Mouse (Mus musculus) hindbrain, postnatal 0 days (tissue): ENCODE measurements at regions not wholly inside any gene's neighbourhood (a gene's known extent, or its start where the extent isn't known, plus 50 kb on each side); places are given as distances from the start of the nearest gene placed in this dataset.
"Not testable (repeated sequence)": the region's sequence is repeated elsewhere in the genome, so short reads cannot be mapped to it uniquely, and the experiment has no call there.

ENCODE experiments used
- ATAC-seq: fragments of 200-750 bp; cut with Nextera tagmentation; 2 replicates; pipeline ENCODE4 v1.8.0; 2017; ENCODE audit warnings: mild to moderate bottlenecking, moderate TSS enrichment, moderate library complexity
- DNase-seq: peaks from one replicate; pipeline ENCODE4 v3.0.0-alpha.2; 2015; ENCODE audit warnings: low spot score
- H3K27ac ChIP-seq: fragments of 300-500 bp; sonication (generic); 2 replicates; pipeline ENCODE4 v1.5.1; 2014; ENCODE audit warnings: mild to moderate bottlenecking
- H3K27me3 ChIP-seq: fragments of 300-500 bp; sonication (generic); 2 replicates; pipeline ENCODE4 v1.6.1; 2014; ENCODE audit warnings: low read length, mixed read lengths; ENCODE audit not compliant: insufficient read depth
- H3K36me3 ChIP-seq: fragments of 300-500 bp; sonication (generic); 2 replicates; pipeline ENCODE4 v1.6.1; 2014; ENCODE audit warnings: low read length, mixed read lengths; ENCODE audit not compliant: insufficient read depth
- H3K4me1 ChIP-seq: fragments of 300-500 bp; sonication (generic); 2 replicates; pipeline ENCODE4 v1.6.1; 2014; ENCODE audit warnings: antibody characterized with exemption, low read length, mixed read lengths; ENCODE audit not compliant: insufficient read depth
- H3K4me2 ChIP-seq: fragments of 300-500 bp; sonication (generic); 2 replicates; pipeline ENCODE4 v1.6.1; 2014; ENCODE audit warnings: low read depth, mild to moderate bottlenecking, low read length, moderate library complexity, mixed read lengths
- H3K4me3 ChIP-seq: fragments of 300-500 bp; sonication (generic); 2 replicates; pipeline ENCODE4 v1.5.1; 2014; ENCODE audit warnings: low read length
- H3K9ac ChIP-seq: fragments of 300-500 bp; sonication (generic); replicated peaks from 2 replicates; pipeline ENCODE4 v1.6.1; 2014; ENCODE audit warnings: mild to moderate bottlenecking, low read length, moderate library complexity, mixed read lengths
- H3K9me3 ChIP-seq: fragments of 300-500 bp; sonication (generic); 2 replicates; pipeline ENCODE4 v1.6.1; 2016; ENCODE audit warnings: low read length, mixed read lengths
- CTCF ChIP-seq: IDR thresholded peaks from 2 replicates; pipeline ENCODE4 v1.5.1; 2016; ENCODE audit warnings: antibody characterized with exemption, control low read depth, low read depth
- WGBS: fragments of 180-500 bp; shearing (Covaris S2); extraction: QIAGEN DNeasy Blood & Tissue Kit; methylation state at CpG from one replicate; pipeline ENCODE4 v1.1.7; 2014; 5-methylcytosine and 5-hydroxymethylcytosine counted together

- Histone ChIP-seq H3K27ac (no peak overlapping the region), H3K4me3 (no peak overlapping the region), H3K9ac (no peak overlapping the region), H3K9me3 (no peaks in the 10 kb centered on the region), H3K4me2 (no peak overlapping the region), H3K27me3 (no peaks in the 10 kb centered on the region), H3K4me1 (no peaks in the 10 kb centered on the region), H3K36me3 (no peaks in the 10 kb centered on the region)
- 86% methylated on average over 1 of the region's 1 CpGs for WGBS
- DNase-seq (no peak), ATAC-seq (no peak)
- TF ChIP-seq CTCF: no peak
Measured at GRCm38 (mm10) chr14:84610476-84610875, 167.1 kb downstream of the Pcdh17 start.

DNA sequence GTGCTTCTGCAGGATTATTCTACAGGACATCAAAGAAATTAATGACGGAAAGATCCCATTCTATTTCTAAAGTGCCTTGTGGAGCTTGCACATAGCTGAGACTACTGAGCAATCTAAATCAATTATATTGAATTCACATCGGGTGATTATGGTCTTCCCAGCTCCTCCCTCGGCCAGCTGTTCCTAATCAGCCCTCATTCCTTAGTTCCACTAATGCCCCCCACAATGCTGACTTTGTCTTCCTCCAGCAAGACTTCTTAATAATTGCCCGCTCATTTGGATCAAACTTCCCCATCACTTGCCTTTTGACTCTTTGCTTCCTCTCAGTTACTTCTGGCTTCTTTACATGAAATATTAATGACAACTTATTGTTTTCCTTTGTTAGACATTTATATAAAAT lies 169.2 kb downstream of the Pcdh17 start:
- H3K27ac ChIP-seq: no peak overlapping the region
- no peak for TF ChIP-seq CTCF
- WGBS: 38% methylated on average over 4 of the region's 4 CpGs
- H3K4me2 ChIP-seq: no peak overlapping the region
- H3K9ac ChIP-seq: no peak overlapping the region
- H3K4me3 ChIP-seq: no peak overlapping the region
- ATAC-seq: no peak
- no peaks in the 10 kb centered on the region for H3K27me3 ChIP-seq
- no peaks in the 10 kb centered on the region for H3K36me3 ChIP-seq
- no peaks in the 10 kb centered on the region for H3K4me1 ChIP-seq
- DNase-seq: no peak
- no peaks in the 10 kb centered on the region for H3K9me3 ChIP-seq

DNA sequence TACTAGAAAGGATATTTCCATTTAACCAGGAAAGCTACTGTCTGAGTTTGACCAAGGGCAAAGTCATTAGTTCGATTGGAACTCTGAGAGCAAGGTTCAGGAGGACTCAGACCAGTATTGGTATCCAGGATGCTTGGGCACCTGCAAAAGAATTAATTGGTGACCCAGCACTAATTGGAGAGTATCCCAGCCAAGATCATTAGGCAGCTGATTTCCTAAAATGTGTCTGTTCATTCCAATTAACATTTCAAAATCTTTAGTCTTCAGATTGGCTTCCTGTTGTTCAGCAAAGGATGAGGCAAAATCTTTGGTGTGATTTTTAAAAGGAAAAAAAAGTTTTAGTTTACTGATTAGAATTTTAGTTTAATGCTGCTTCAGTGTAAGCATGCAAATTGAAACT lies 201.7 kb downstream of the Pcdh17 start:
- H3K4me1 ChIP-seq: no peaks in the 10 kb centered on the region
- H3K27ac ChIP-seq: no peak overlapping the region
- ATAC-seq: no peak
- no peak overlapping the region for H3K4me2 ChIP-seq
- H3K9me3 ChIP-seq: no peaks in the 10 kb centered on the region
- 50% methylated on average over 1 of the region's 1 CpGs for WGBS
- no peak overlapping the region for H3K9ac ChIP-seq
- no peak overlapping the region for H3K4me3 ChIP-seq
- DNase-seq: no peak
- H3K36me3 ChIP-seq: no peaks in the 10 kb centered on the region
- TF ChIP-seq CTCF: no peak
- no peaks in the 10 kb centered on the region for H3K27me3 ChIP-seq

- H3K27ac ChIP-seq: no peak overlapping the region
- peak; percentile 33 for DNase-seq
- no peak for ATAC-seq
- H3K4me3 ChIP-seq: no peak overlapping the region
- no peaks in the 10 kb centered on the region for H3K36me3 ChIP-seq
- WGBS: 69% methylated on average over 3 of the region's 3 CpGs
- H3K9me3 ChIP-seq: no peaks in the 10 kb centered on the region
- no peaks in the 10 kb centered on the region for H3K27me3 ChIP-seq
- H3K4me2 ChIP-seq: no peak overlapping the region
- no peaks in the 10 kb centered on the region for H3K4me1 ChIP-seq
- no peak for TF ChIP-seq CTCF
- H3K9ac ChIP-seq: no peak overlapping the region
Measured at GRCm38 (mm10) chr14:84645972-84646577, 202.7 kb downstream of the Pcdh17 start.

GRCm38 (mm10) chr14:84659206-84659775 lies 215.9 kb downstream of the Pcdh17 start:
- Histone ChIP-seq H3K9ac (no peak overlapping the region), H3K27me3 (no peaks in the 10 kb centered on the region), H3K4me2 (no peak overlapping the region), H3K36me3 (no peaks in the 10 kb centered on the region), H3K27ac (no peak overlapping the region), H3K4me3 (no peak overlapping the region), H3K4me1 (no peaks in the 10 kb centered on the region), H3K9me3 (no peaks in the 10 kb centered on the region)
- no peak for TF ChIP-seq CTCF
- WGBS: 9% methylated on average over 6 of the region's 6 CpGs
- no peak for ATAC-seq
- no peak for DNase-seq

GRCm38 (mm10) chr14:84667685-84668084 lies 224.3 kb downstream of the Pcdh17 start:
- not testable (repeated sequence) for H3K9ac ChIP-seq, H3K4me3 ChIP-seq, H3K36me3 ChIP-seq, ATAC-seq, DNase-seq, H3K9me3 ChIP-seq, H3K4me1 ChIP-seq, H3K27me3 ChIP-seq, H3K4me2 ChIP-seq, H3K27ac ChIP-seq
- WGBS: 92% methylated on average over 2 of the region's 2 CpGs

DNA sequence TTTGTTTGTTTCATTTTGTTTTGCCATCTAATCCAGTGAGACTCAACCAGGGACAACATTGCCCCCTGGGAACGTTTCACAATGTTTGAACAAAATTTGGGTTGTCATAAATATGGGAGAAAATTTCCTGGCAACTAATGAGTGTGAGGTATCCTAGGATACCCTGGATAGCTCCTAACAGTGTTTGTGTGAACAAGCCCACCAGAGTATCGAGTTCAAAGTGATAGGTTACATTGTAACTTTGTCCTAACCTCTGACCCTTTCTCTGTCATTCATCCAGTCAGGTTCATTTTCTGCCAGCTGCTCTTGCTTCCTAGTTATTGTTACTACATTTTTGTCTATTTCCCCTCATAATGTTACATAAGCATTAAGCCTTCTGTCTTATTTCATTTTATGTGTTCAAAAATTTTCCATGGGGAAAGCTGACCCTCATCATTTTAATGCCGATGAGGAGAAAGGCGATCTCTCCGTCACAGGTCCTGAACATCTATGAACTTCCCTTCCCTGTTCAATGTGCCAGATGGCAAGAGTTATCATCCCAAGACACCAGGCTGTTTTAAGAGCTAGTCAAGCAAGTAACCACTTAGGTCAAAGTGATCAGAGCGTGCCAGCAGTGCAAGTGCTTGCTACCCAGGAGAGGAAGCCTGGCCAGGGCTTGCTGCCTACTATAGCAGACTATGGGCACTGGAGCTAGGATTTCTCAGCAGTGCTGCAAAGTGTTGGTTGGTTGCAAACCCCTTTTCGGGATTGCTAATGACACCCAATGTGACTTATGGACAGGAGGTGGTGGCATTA lies 228.5 kb downstream of the Pcdh17 start:
- no peak overlapping the region for H3K4me2 ChIP-seq
- no peak overlapping the region for H3K9ac ChIP-seq
- WGBS: 61% methylated on average over 7 of the region's 7 CpGs
- no peaks in the 10 kb centered on the region for H3K4me1 ChIP-seq
- TF ChIP-seq CTCF: no peak
- peak; percentile 28 for DNase-seq
- no peaks in the 10 kb centered on the region for H3K9me3 ChIP-seq
- H3K36me3 ChIP-seq: no peaks in the 10 kb centered on the region
- ATAC-seq: no peak; the same call in 1 of the 2 replicates
- H3K27me3 ChIP-seq: no peaks in the 10 kb centered on the region
- H3K4me3 ChIP-seq: no peak overlapping the region
- H3K27ac ChIP-seq: no peak overlapping the region
